Mouse (Mus musculus): ENCODE results near the gene 4933407L21Rik.

The 4933407L21Rik gene

GRCm38 (mm10) chr1:85916830-85917450 lies 11.3 kb upstream of the 4933407L21Rik start:
- no peak for DNase-seq

- no peak for DNase-seq
Observed at GRCm38 (mm10) chr1:85919621-85920020, 8.7 kb upstream of the 4933407L21Rik start.

- peak in 1 of 2 experiments; percentile 25 for DNase-seq
Observed at GRCm38 (mm10) chr1:85921725-85922124, 6.6 kb upstream of the 4933407L21Rik start.

DNA sequence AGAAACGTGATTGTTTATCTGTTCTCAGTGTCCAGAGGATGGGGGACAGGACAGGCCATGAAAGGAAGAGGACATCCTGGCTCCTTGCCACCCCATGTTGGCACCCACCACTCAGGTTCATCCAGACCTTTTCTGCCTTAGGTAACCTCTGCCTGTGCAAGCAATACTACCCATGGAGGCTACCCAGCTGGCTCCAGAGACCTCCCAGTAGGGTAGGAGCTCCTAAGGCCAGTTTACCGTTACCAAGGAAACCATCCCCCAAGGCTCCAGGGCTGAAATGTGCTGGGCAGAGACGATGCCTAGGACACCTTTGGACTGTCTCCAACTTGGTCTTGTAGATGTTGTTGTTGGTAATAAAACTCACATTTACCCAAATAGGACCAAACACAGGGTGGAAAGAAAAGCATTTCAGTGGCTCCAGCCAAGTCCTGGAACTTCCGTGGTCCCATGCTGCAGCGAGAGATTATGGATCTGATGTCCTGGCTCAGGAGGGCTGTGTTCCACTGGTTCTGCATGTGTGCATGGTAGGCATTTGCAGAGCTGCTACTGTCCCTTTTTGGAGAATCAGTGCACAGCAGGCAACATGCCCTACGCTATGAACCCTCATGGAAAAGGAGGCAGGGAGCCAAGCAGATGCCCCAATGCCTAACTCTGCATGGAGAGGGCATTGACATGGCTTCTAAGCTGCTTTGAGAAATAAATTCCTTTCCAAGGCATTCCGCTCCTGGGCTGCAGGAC lies 6.0 kb upstream of the 4933407L21Rik start:
- peak in 1 of 2 experiments; percentile 18 for DNase-seq

- no peak for DNase-seq
Observed at GRCm38 (mm10) chr1:85922865-85923211, 5.4 kb upstream of the 4933407L21Rik start.

GRCm38 (mm10) chr1:85925183-85925582 lies 3.1 kb upstream of the 4933407L21Rik start:
- no peak for DNase-seq

- no peak for DNase-seq
Observed at GRCm38 (mm10) chr1:85928688-85929065, 394 bp downstream of the 4933407L21Rik start.

- DNase-seq: no peak
Observed at GRCm38 (mm10) chr1:85929406-85929805, 1.1 kb downstream of the 4933407L21Rik start.

DNA sequence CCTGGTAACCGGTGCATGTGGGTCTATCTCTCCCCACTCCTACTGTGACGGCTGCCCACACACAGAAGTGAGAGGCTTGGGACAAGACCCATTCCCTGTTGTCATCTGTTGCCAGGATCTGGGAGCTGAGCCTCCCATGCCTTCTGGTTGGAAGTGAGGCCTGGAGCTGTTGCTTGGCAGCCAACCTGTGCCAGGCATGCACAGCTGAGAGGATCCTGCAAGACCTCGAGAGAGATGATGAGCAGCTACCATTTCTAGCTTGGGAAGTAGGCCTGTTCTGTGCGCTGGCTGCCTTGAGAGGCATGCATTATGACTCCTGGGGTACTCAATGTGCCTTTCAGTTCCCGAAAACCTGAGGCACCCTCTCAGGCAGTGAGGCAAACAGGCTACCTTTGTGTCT lies 2.9 kb downstream of the 4933407L21Rik start:
- no peak for DNase-seq

DNA sequence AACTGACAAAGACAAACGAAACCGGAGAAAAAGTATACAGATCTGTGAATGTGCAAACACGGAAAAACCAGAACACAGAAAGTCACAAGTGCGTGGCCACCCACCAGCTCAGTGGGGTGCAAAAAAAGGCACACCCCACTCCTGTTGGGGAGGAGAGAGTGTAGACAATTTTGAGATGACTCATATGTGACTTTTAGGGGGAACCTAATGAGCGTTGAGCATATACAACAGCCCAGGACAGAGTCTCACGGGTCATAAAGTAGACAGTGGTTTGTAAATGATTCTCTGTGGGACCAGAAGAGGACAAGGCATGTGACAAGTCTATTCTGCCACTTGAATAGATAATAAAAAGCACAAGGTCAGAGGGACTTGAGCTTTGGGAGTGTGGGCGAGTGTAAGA lies 4.9 kb downstream of the 4933407L21Rik start:
- no peak for DNase-seq

GRCm38 (mm10) chr1:85933631-85934465 lies 5.6 kb downstream of the 4933407L21Rik start:
- no peak for DNase-seq

- no peak for DNase-seq
Observed at GRCm38 (mm10) chr1:85934560-85934959, 6.3 kb downstream of the 4933407L21Rik start.

DNA sequence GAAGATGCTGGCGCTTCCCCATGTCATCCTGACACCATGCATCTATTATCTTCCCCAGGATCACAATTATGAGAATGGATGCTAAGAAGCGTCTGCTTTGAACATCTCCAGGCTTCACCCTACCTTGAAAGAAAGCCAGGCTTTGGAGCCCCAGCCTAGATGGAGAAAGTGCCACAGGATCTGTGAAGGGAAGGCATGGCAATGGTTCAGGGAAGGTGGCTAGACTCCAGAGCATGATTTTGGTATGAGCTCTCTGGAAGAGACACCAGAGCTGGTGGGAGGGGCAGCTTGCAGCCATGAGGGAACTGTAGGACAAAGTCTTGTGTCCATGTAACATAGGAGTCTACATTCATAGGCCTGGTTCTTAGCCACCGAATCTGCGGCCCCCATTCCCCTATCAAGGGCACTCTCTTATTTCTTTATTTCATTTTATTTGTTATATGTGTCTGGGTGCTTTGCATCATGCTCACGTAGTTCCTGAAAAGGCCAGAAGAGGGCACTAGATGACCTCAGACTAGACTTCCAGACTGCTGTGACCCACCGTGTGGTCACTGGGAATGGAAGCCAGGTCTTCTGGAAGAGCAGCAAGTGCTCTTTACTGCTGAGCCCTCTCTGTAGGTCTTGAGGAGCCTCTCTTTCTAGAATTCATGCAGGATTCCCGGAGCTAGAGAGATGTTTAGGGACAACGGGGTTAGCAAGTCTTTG lies 7.0 kb downstream of the 4933407L21Rik start:
- DNase-seq: peak; percentile 59 to 61

- no peak for DNase-seq
Observed at GRCm38 (mm10) chr1:85936265-85936664, 8.0 kb downstream of the 4933407L21Rik start.

DNA sequence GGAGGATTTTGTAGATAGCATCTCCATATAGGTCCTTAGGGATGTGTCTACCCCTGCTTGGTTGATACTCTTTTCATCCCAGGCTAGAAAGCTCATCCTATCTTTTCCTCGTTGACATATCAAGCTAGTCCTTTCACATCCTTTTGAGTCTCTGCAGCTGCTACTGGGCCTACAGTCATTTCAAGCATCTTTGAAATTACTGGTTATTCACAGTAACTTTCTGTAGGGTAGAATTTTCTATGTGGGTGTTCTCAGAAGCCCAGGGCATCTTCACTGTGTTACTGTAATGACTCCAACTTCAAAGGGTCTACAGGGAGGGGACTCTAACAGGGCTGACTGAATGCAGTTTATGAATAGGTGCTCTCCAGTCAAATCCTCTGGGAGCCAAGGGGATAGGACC lies 9.0 kb downstream of the 4933407L21Rik start:
- no peak for DNase-seq

DNA sequence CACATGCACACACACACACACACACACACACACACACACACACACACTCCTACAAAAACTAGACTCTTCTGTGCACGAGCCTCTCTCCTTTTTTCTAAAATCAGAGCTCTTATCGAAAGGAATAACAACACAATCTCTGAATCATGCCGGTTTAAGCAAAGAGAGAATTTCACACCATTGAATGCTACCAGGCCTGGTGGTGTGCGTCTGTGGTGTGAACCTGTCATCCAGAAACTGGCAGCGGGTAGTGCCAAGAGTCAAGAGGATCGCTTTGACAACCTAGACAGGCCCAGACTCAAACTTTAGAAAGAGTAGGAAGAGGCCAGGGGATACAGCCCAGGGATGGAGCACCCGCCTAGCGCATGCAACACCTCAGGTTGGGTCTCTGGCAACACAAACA lies 14.0 kb downstream of the 4933407L21Rik start:
- DNase-seq: no peak

- no peak for DNase-seq
Observed at GRCm38 (mm10) chr1:85949085-85949684, 20.9 kb downstream of the 4933407L21Rik start.

DNA sequence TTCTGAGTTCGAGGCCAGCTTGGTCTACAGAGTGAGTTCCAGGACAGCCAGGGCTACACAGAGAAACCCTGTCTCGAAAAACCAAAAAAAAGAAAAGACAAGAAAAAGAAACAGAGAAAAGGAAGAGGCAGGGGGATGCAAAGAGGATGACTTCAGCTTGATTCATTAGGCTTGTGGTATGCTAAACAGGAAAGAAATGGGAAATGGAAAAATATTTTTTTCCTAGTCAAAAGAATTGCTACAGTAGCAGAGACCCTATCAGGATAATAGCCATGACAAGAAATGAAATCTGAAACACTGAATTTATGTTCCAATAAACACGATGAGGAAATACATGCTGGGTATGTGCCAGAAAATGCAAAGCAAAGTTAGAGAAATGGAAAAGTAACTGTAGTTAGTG lies 26.9 kb downstream of the 4933407L21Rik start:
- DNase-seq: no peak

GRCm38 (mm10) chr1:85957290-85957689 lies 29.0 kb downstream of the 4933407L21Rik start:
- no peak for DNase-seq

GRCm38 (mm10) chr1:85957942-85958619 lies 29.8 kb downstream of the 4933407L21Rik start:
- no peak for DNase-seq

- no peak for DNase-seq
Observed at GRCm38 (mm10) chr1:85959129-85959888, 31.0 kb downstream of the 4933407L21Rik start.
